ENCODE assay signal across 21 mouse cellular contexts in the genomic region with DNA sequence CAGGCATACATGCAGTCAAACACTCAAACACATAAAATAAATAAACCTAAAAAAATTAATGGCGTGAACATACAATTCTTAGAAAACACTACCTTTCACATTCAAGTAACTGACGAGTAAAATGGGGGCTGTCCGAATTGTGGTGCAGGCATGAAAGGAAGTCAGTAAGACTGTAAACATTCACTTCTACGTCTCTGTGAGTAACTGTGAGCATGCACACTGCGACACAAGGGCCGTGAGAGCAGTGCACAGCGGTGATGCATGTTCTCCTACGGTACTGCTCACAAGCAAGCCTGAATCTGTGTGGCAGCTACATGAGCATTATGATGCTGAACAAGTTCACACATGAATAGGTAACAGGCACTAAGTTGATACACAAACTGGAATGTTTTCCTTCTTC.
A peak's percentile ranks its signal among the peaks of the same experiment; 100 is the strongest.
DNase-seq lines count a peak whose midpoint lies in the region; ATAC-seq lines count a peak whose summit lies in the region.
"Had no signal": no experiment of that assay in that cellular context is flagged by ENCODE, and none has a peak within 500 bp of the region (broad histone marks: within the 10 kb centered on the region; RNA-seq: fewer than 3 reads in every experiment).

No protein-coding gene starts in this region.

- DNase-seq in T-cell, adult 2 months (ENCODE audit: low spot score), result peak; percentile 38
- DNase-seq in naive thymus-derived CD4-positive, alpha-beta T cell, adult 2 months (ENCODE audit: low read depth), result peak; percentile 60
- peak; percentile 32 for DNase-seq in thymus, postnatal 4 days
- DNase-seq in left cerebral cortex, adult 11 months (ENCODE audit: low spot score), result no peak
- no peak for DNase-seq in urinary bladder, postnatal 36 days (ENCODE audit: low spot score in 2 of 2)
- no peak for DNase-seq in ovary, postnatal 10 days (ENCODE audit: low spot score)
- DNase-seq: adrenal gland, postnatal 14 days; B cell, adult 2 months; cerebellum, adult 11-12 months; cerebellum, adult 9-10 months; cerebellum, postnatal 36 days; forebrain, postnatal 0 days; gastrocnemius, postnatal 14 days; heart, adult 2 months had no signal

- peaks cover 11% of the 10 kb centered on the region; the same call in 1 of the 2 replicates for H3K9me3 ChIP-seq in megakaryocyte, embryonic 14.5 days
- H3K9me3 ChIP-seq: embryonic facial prominence, embryonic 13.5 days; forebrain, embryonic 12.5 days; G1E; heart, embryonic 12.5 days had no signal

- no peak for ATAC-seq in megakaryocyte, adult 5-6 weeks (ENCODE audit: poor library complexity, severe bottlenecking)
- ATAC-seq: forebrain, postnatal 0 days had no signal

- H3K4me1 ChIP-seq in megakaryocyte, embryonic 14.5 days, result peaks cover under 1% of the 10 kb centered on the region; the same call in 1 of the 2 replicates
- H3K4me1 ChIP-seq: embryonic facial prominence, embryonic 13.5 days; forebrain, embryonic 12.5 days; heart, embryonic 12.5 days had no signal

- H3K27me3 ChIP-seq in megakaryocyte, embryonic 14.5 days (replicated peaks), result no peaks in the 10 kb centered on the region
- H3K27me3 ChIP-seq: embryonic facial prominence, embryonic 13.5 days; forebrain, embryonic 12.5 days; heart, embryonic 12.5 days had no signal

- no peaks in the 10 kb centered on the region for H3K36me3 ChIP-seq in megakaryocyte, embryonic 14.5 days (replicated peaks; ENCODE audit: low read length)
- H3K36me3 ChIP-seq: embryonic facial prominence, embryonic 13.5 days; forebrain, embryonic 12.5 days; G1E; heart, embryonic 12.5 days; hindbrain, embryonic 10.5 days had no signal

- peak overlapping the region; percentile 65 for H3K4me3 ChIP-seq in megakaryocyte, embryonic 14.5 days (replicated peaks)
- H3K4me3 ChIP-seq: embryonic facial prominence, embryonic 13.5 days; forebrain, embryonic 12.5 days; heart, adult 2 months; heart, embryonic 12.5 days; hindbrain, embryonic 10.5 days had no signal

Comparison
In these comparisons a context has a peak if more than half of its experiments do, and no peak if none do; other contexts are left out.
1. DNase-seq: peak in T-cell, adult 2 months (single experiment), naive thymus-derived CD4-positive, alpha-beta T cell, adult 2 months (single experiment) and thymus, postnatal 4 days (single experiment); none in left cerebral cortex, adult 11 months (single experiment), urinary bladder, postnatal 36 days (0 of 2) and ovary, postnatal 10 days (single experiment).